Mouse (Mus musculus) liver, embryonic 14.5 days (tissue): ENCODE measurements around the gene Fer1l4. TPM values are rescaled to one million over a fixed set of nuclear protein-coding genes. Genes with fewer than 3 reads are reported as not detected.

Experiments used
- ATAC-seq: fragments of 200-750 bp; cut with Nextera tagmentation; 2 replicates; pipeline ENCODE4 v1.8.0; 2017; ENCODE audit warnings: moderate number of reproducible peaks, mild to moderate bottlenecking, moderate library complexity; ENCODE audit not compliant: insufficient read depth
- DNase-seq, 3 experiments: peaks; one replicate each; pipeline ENCODE4 v3.0.0-alpha.2; 2012 to 2013; ENCODE audit warnings: low read depth in 3 of 3, low spot score in 3 of 3
- H3K27ac ChIP-seq: fragments of 300-500 bp; sonication (generic); 2 replicates; pipeline ENCODE4 v1.5.1; 2014; ENCODE audit warnings: moderate library complexity, mild to moderate bottlenecking, control low read depth, inconsistent platforms
- H3K27me3 ChIP-seq: fragments of 300-500 bp; sonication (generic); 2 replicates; pipeline ENCODE4 v1.6.1; 2014; ENCODE audit warnings: mild to moderate bottlenecking, low read length, moderate library complexity; ENCODE audit not compliant: control insufficient read depth, insufficient read depth
- H3K36me3 ChIP-seq: fragments of 300-500 bp; sonication (generic); replicated peaks from 2 replicates; pipeline ENCODE4 v1.6.1; 2014; ENCODE audit warnings: low read depth; ENCODE audit not compliant: control insufficient read depth, insufficient read depth
- H3K4me1 ChIP-seq, 2 experiments: fragments of 200-500 bp in 1 of 2; fragments of 300-500 bp in 1 of 2; sonication (generic) in 1 of 2; replicated peaks; 2 replicates each; pipeline ENCODE4 v1.6.1; 2012 to 2014; ENCODE audit warnings: antibody characterized with exemption in 1 of 2, inconsistent platforms in 1 of 2, low read length in 1 of 2; ENCODE audit not compliant: control insufficient read depth in 2 of 2, insufficient read depth in 2 of 2
- H3K4me2 ChIP-seq: fragments of 300-500 bp; sonication (generic); 2 replicates; pipeline ENCODE4 v1.6.1; 2014; ENCODE audit warnings: low read depth, mild to moderate bottlenecking, control low read depth, moderate library complexity
- H3K4me3 ChIP-seq, 2 experiments: fragments of 200-500 bp in 1 of 2; fragments of 300-500 bp in 1 of 2; sonication (generic) in 1 of 2; 2 replicates each; pipeline ENCODE4 v1.5.1; 2012 to 2014; ENCODE audit warnings: low read depth in 2 of 2, low read length in 2 of 2, mild to moderate bottlenecking in 2 of 2, control low read depth in 1 of 2, inconsistent platforms in 1 of 2, moderate library complexity in 1 of 2; ENCODE audit not compliant: insufficient read depth in 1 of 2
- H3K9ac ChIP-seq: fragments of 300-500 bp; sonication (generic); replicated peaks from 2 replicates; pipeline ENCODE4 v1.6.1; 2014; ENCODE audit warnings: mild to moderate bottlenecking, control low read depth, moderate library complexity
- H3K9me3 ChIP-seq: fragments of 300-500 bp; sonication (generic); 2 replicates; pipeline ENCODE4 v1.6.1; 2016; ENCODE audit warnings: low read length, mixed read lengths; ENCODE audit not compliant: control insufficient read depth
- CTCF ChIP-seq: IDR thresholded peaks from 2 replicates; pipeline ENCODE4 v1.5.1; 2016; ENCODE audit warnings: antibody characterized with exemption, low read depth, control low read depth
- EP300 ChIP-seq: IDR thresholded peaks from 2 replicates; pipeline ENCODE4 v1.6.1; 2016; ENCODE audit warnings: antibody characterized with exemption, low read depth
- WGBS: fragments of 180-500 bp; shearing (Covaris S2); extraction: QIAGEN DNeasy Blood & Tissue Kit; methylation state at CpG from one replicate; pipeline ENCODE4 v1.1.7; 2014; ENCODE audit not compliant: insufficient replicate concordance; 5-methylcytosine and 5-hydroxymethylcytosine counted together
- polyA plus RNA-seq, 2 experiments: library from polyadenylated mRNA; depleted of rRNA in 1 of 2; stranded (reverse) in 1 of 2; unstranded in 1 of 2; fragments of >200 nt; fragmentation: Nextera tagmentation in 1 of 2; extraction: Ambion mirVana in 1 of 2; gene quantifications; 2 replicates each; pipeline versions ENCODE4 v1.2.1 to v1.2.3; 2012 to 2014

Fer1l4 gene
- 0.02 TPM in 1 of 2 replicates, not detected in the other for polyA plus RNA-seq (2012; rRNA removed)
- polyA plus RNA-seq (2014; fragmentation: Nextera tagmentation; extraction: Ambion mirVana) = not detected in 2 replicates

- no peak within 1 kb of the TSS for H3K27ac ChIP-seq
- H3K9me3 ChIP-seq = no peaks in the 10 kb centered on the region
- no peak for TF ChIP-seq EP300
- TF ChIP-seq CTCF = no peak
- no peak for DNase-seq
- no peaks in the 10 kb centered on the region for H3K4me1 ChIP-seq
- 65% methylated on average over 9 of the region's 9 CpGs for WGBS
- no peaks in the 10 kb centered on the region for H3K36me3 ChIP-seq
- no peak within 1 kb of the TSS for H3K4me2 ChIP-seq
- no peaks in the 10 kb centered on the region for H3K27me3 ChIP-seq
- ATAC-seq = no peak
- no peak within 1 kb of the TSS for H3K9ac ChIP-seq
- H3K4me3 ChIP-seq = no peak within 1 kb of the TSS
Measured at GRCm38 (mm10) chr2:156052816-156053215, at the start of gene Fer1l4. Gene Fer1l4 (minus strand): TSS chr2:156052947.

- H3K27me3 ChIP-seq = no peaks in the 10 kb centered on the region
- H3K4me3 ChIP-seq = no peak overlapping the region
- DNase-seq (no peak), ATAC-seq (no peak)
- peaks cover 24% of the 10 kb centered on the region for H3K36me3 ChIP-seq
- TF ChIP-seq EP300 = no peak
- no peak for TF ChIP-seq CTCF
- no peak overlapping the region for H3K4me2 ChIP-seq
- no peaks in the 10 kb centered on the region for H3K4me1 ChIP-seq
- no peaks in the 10 kb centered on the region for H3K9me3 ChIP-seq
- no peak overlapping the region for H3K9ac ChIP-seq
- 82% methylated on average over 5 of the region's 5 CpGs for WGBS
- H3K27ac ChIP-seq = no peak overlapping the region
Measured at GRCm38 (mm10) chr2:156091926-156092325, 39.2 kb upstream of the Fer1l4 start.

- Histone ChIP-seq H3K27me3 (no peaks in the 10 kb centered on the region), H3K36me3 (peaks cover 5% of the 10 kb centered on the region), H3K27ac (no peak overlapping the region), H3K4me2 (no peak overlapping the region), H3K4me1 (no peaks in the 10 kb centered on the region), H3K9ac (no peak overlapping the region), H3K4me3 (no peak overlapping the region), H3K9me3 (no peaks in the 10 kb centered on the region)
- no peak for DNase-seq
- ATAC-seq = no peak
- TF ChIP-seq EP300 (no peak), CTCF (no peak)
- WGBS = 74% methylated on average over 1 of the region's 1 CpGs
Measured at GRCm38 (mm10) chr2:156089799-156090198, 37.1 kb upstream of the Fer1l4 start.

GRCm38 (mm10) chr2:156087391-156088110 is 34.8 kb upstream of the Fer1l4 start:
- H3K9me3 ChIP-seq = no peaks in the 10 kb centered on the region
- DNase-seq = no peak
- 69% methylated on average over 7 of the region's 7 CpGs for WGBS
- no peak overlapping the region for H3K27ac ChIP-seq
- H3K4me2 ChIP-seq = no peak overlapping the region
- H3K27me3 ChIP-seq = no peaks in the 10 kb centered on the region
- no peak for ATAC-seq
- TF ChIP-seq CTCF = no peak
- TF ChIP-seq EP300 = no peak
- H3K9ac ChIP-seq = no peak overlapping the region
- H3K4me1 ChIP-seq = peaks cover 4 to 5% of the 10 kb centered on the region in 2 experiments; a peak in 2 of 4 replicates
- no peak overlapping the region for H3K4me3 ChIP-seq
- peaks cover 5% of the 10 kb centered on the region for H3K36me3 ChIP-seq

GRCm38 (mm10) chr2:156084541-156084940 is 31.8 kb upstream of the Fer1l4 start:
- WGBS = 82% methylated on average over 3 of the region's 3 CpGs
- Histone ChIP-seq H3K27me3 (no peaks in the 10 kb centered on the region), H3K9ac (no peak overlapping the region), H3K9me3 (no peaks in the 10 kb centered on the region), H3K27ac (no peak overlapping the region), H3K4me1 (peaks cover 4 to 5% of the 10 kb centered on the region in 2 experiments; a peak in 2 of 4 replicates), H3K36me3 (no peaks in the 10 kb centered on the region), H3K4me2 (no peak overlapping the region), H3K4me3 (no peak overlapping the region)
- DNase-seq (no peak), ATAC-seq (no peak)
- no peak for TF ChIP-seq EP300
- no peak for TF ChIP-seq CTCF
